Comparison of ENCODE assay signal across 8 mouse cellular contexts in the genomic region with DNA sequence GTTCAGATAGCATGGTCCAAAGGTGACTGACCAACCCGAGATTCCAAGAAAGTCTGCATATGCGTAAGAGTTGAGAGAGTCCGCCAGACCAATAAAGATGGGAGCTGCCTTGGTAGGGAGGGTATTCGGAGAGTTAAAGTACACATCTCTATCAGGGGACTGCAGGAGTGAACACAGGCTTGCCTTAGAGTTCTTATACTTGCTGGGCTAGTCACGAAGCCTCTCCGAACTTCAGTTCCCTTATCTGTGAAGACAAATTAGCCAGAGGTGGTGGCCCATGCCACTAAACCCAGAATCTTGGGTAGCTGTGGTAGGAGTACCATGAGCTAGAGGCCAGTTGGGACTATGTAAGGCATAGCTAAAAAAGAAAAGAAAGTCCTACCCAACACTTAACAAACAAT. TPM values are rescaled to one million over a fixed set of nuclear protein-coding genes. Genes with fewer than 3 reads are reported as not detected.
DNase-seq lines count a peak whose midpoint lies in the region; ATAC-seq and TF ChIP-seq lines count a peak whose summit lies in the region.

No protein-coding gene starts in this region.

- WGBS in hindbrain, embryonic 11.5 days, result 74% methylated on average over 6 of the region's 6 CpGs
- 7% methylated on average over 6 of the region's 6 CpGs for WGBS in liver, embryonic 14.5 days (ENCODE audit: insufficient replicate concordance)

- H3K4me2 ChIP-seq in hindbrain, embryonic 11.5 days (replicated peaks; ENCODE audit: low read depth, low read length), result no peak overlapping the region
- peak overlapping the region; percentile 80 for H3K4me2 ChIP-seq in liver, embryonic 14.5 days (ENCODE audit: low read depth)

- peak overlapping the region; percentile 100 for H3K4me3 ChIP-seq in gastrocnemius, adult 2 months
- no peak overlapping the region; the same call in 1 of the 2 replicates for H3K4me3 ChIP-seq in hindbrain, embryonic 11.5 days (ENCODE audit: low read depth, low read length)
- H3K4me3 ChIP-seq in liver, embryonic 14.5 days (ENCODE audit: insufficient read depth in 1 of 2, low read depth in 2 of 2, low read length in 2 of 2), result peak overlapping the region in 1 of 2 experiments; percentile 90; a peak in 2 of 4 replicates

- H3K27me3 ChIP-seq in hindbrain, embryonic 11.5 days (ENCODE audit: control insufficient read depth, insufficient read depth, low read length), result no peaks in the 10 kb centered on the region
- H3K27me3 ChIP-seq in liver, embryonic 14.5 days (ENCODE audit: control insufficient read depth, insufficient read depth, low read length), result no peaks in the 10 kb centered on the region

- H3K9me3 ChIP-seq in hindbrain, embryonic 11.5 days (ENCODE audit: control insufficient read depth, low read length), result no peaks in the 10 kb centered on the region
- no peaks in the 10 kb centered on the region for H3K9me3 ChIP-seq in liver, embryonic 14.5 days (ENCODE audit: control insufficient read depth, low read length)

- H3K4me1 ChIP-seq in hindbrain, embryonic 11.5 days (replicated peaks; ENCODE audit: control insufficient read depth, insufficient read depth, low read length), result 0 out of 2 replicates have a peak, but pooled peaks cover 2% of the 10 kb centered on the region
- H3K4me1 ChIP-seq in liver, embryonic 14.5 days (replicated peaks; ENCODE audit: control insufficient read depth in 2 of 2, insufficient read depth in 2 of 2, low read length in 1 of 2), result peaks cover 10 to 16% of the 10 kb centered on the region in 2 experiments

- peak overlapping the region; percentile 99 for H3K27ac ChIP-seq in gastrocnemius, adult 2 months
- no peak overlapping the region for H3K27ac ChIP-seq in hindbrain, embryonic 11.5 days (ENCODE audit: low read depth, low read length)
- H3K27ac ChIP-seq in liver, embryonic 14.5 days, result peak overlapping the region; percentile 92

- no peak overlapping the region for H3K9ac ChIP-seq in hindbrain, embryonic 11.5 days (ENCODE audit: low read depth, low read length)
- peak overlapping the region; percentile 28; the same call in 1 of the 2 replicates for H3K9ac ChIP-seq in liver, embryonic 14.5 days (replicated peaks)

- H3K36me3 ChIP-seq in hindbrain, embryonic 11.5 days (ENCODE audit: control insufficient read depth, insufficient read depth, low read length), result no peaks in the 10 kb centered on the region
- H3K36me3 ChIP-seq in liver, embryonic 14.5 days (replicated peaks; ENCODE audit: control insufficient read depth, insufficient read depth, low read depth), result no peaks in the 10 kb centered on the region; the same call in 1 of the 2 replicates

- TF ChIP-seq CTCF in gastrocnemius, adult 2 months (IDR thresholded peaks at IDR 0.05), result no peak
- no peak for TF ChIP-seq CTCF in liver, embryonic 14.5 days (IDR thresholded peaks at IDR 0.05; ENCODE audit: low read depth)

- no peak; the same call in 1 of the 2 replicates for TF ChIP-seq EP300 in liver, embryonic 14.5 days (IDR thresholded peaks at IDR 0.05; ENCODE audit: low read depth)

- DNase-seq in gastrocnemius, adult 2 months, result no peak
- no peak for DNase-seq in gastrocnemius, postnatal 4 days (ENCODE audit: low spot score in 2 of 2)
- peak; percentile 57 for DNase-seq in ZHBTc4 (ENCODE audit: low read depth, low spot score)
- no peak for DNase-seq in hindbrain, embryonic 11.5 days (ENCODE audit: low spot score)
- DNase-seq in liver, embryonic 14.5 days (ENCODE audit: low read depth in 3 of 3, low spot score in 3 of 3), result peak in 1 of 3 experiments; percentile 52
- peak; percentile 84 for DNase-seq in yolk sac, embryonic 10.5 days (ENCODE audit: low spot score)
- DNase-seq in left cerebral cortex, adult 9 months (ENCODE audit: low spot score in 2 of 2), result no peak
- DNase-seq in right cerebral cortex, postnatal 14 days, result no peak

- intact Hi-C loops in gastrocnemius, adult 2 months (cut with DNase I), result no loop called here

- ATAC-seq in hindbrain, embryonic 11.5 days (ENCODE audit: low FRiP score), result peak; percentile 9; the same call in 1 of the 2 replicates
- peak; percentile 58 for ATAC-seq in liver, embryonic 14.5 days (ENCODE audit: insufficient read depth)

RNA-seq across cellular contexts. Expression of gene Dennd6a, which starts 5.1 kb away (rescaled TPM):
- total RNA-seq in gastrocnemius, adult 2 months (2021), result 1 to 10 TPM; 8.2 to 8.5 TPM
- 10 to 100 TPM; 21.5 to 24.3 TPM for total RNA-seq in gastrocnemius, postnatal 4 days (2021)
- polyA plus RNA-seq in hindbrain, embryonic 11.5 days (2014; fragmentation: Nextera tagmentation; extraction: Ambion mirVana), result 35.1 and 38.0 TPM in 2 replicates
- polyA plus RNA-seq in liver, embryonic 14.5 days (2012; rRNA removed), result 3.4 and 5.3 TPM in 2 replicates
- polyA plus RNA-seq in liver, embryonic 14.5 days (2014; fragmentation: Nextera tagmentation; extraction: Ambion mirVana), result 10.8 TPM in 2 replicates

RNA-seq across cellular contexts. Expression of gene Slmap, which starts 44.1 kb away (rescaled TPM):
- 100 to 1,000 TPM in 1 of 2 experiments, 10 to 100 TPM in 1; 65.4 to 115 TPM for total RNA-seq in gastrocnemius, adult 2 months (2021)
- 100 to 1,000 TPM in 1 of 2 experiments, 10 to 100 TPM in 1; 94.8 to 116 TPM for total RNA-seq in gastrocnemius, postnatal 4 days (2021)
- polyA plus RNA-seq in hindbrain, embryonic 11.5 days (2014; fragmentation: Nextera tagmentation; extraction: Ambion mirVana), result 20.8 and 24.0 TPM in 2 replicates
- 7.6 and 10.4 TPM in 2 replicates for polyA plus RNA-seq in liver, embryonic 14.5 days (2012; rRNA removed)
- polyA plus RNA-seq in liver, embryonic 14.5 days (2014; fragmentation: Nextera tagmentation; extraction: Ambion mirVana), result 9.5 and 12.9 TPM in 2 replicates

RNA-seq across cellular contexts. Expression of gene Arf4, which starts 59.1 kb away (rescaled TPM):
- 10 to 100 TPM; 27.0 to 36.3 TPM for total RNA-seq in gastrocnemius, adult 2 months (2021)
- 100 to 1,000 TPM; 169 to 185 TPM for total RNA-seq in gastrocnemius, postnatal 4 days (2021)
- polyA plus RNA-seq in hindbrain, embryonic 11.5 days (2014; fragmentation: Nextera tagmentation; extraction: Ambion mirVana), result 639 and 672 TPM in 2 replicates
- 37.7 and 51.2 TPM in 2 replicates for polyA plus RNA-seq in liver, embryonic 14.5 days (2012; rRNA removed)
- polyA plus RNA-seq in liver, embryonic 14.5 days (2014; fragmentation: Nextera tagmentation; extraction: Ambion mirVana), result 139 and 140 TPM in 2 replicates

Comparison
In these comparisons a context has a peak if more than half of its experiments do, and no peak if none do; other contexts are left out.
1. RNA of gene Arf4, which starts 59.1 kb away (total RNA-seq): 169 to 185 TPM in gastrocnemius, postnatal 4 days; 27.0 to 36.3 TPM in gastrocnemius, adult 2 months; every median in the first group is over 4 times any median in the second.
2. DNase-seq: peak in ZHBTc4 (single experiment) and yolk sac, embryonic 10.5 days (single experiment); none in gastrocnemius, adult 2 months (single experiment), gastrocnemius, postnatal 4 days (0 of 2), hindbrain, embryonic 11.5 days (single experiment), left cerebral cortex, adult 9 months (0 of 2) and right cerebral cortex, postnatal 14 days (single experiment).